Mouse (Mus musculus) midbrain, postnatal 0 days (tissue): ENCODE measurements around the gene Cdk14. TPM values are rescaled to one million over a fixed set of nuclear protein-coding genes. Genes with fewer than 3 reads are reported as not detected.
A peak's percentile ranks its signal among the peaks of the same experiment; 100 is the strongest.

Source experiments
- ATAC-seq: fragments of 200-750 bp; cut with Nextera tagmentation; 2 replicates; pipeline ENCODE4 v1.8.0; 2017; ENCODE audit warnings: moderate number of reproducible peaks, mild to moderate bottlenecking, moderate TSS enrichment, moderate library complexity; ENCODE audit not compliant: low FRiP score
- DNase-seq: peaks from one replicate; pipeline ENCODE4 v3.0.0-alpha.2; 2015; ENCODE audit warnings: low spot score
- H3K27ac ChIP-seq: fragments of 300-500 bp; sonication (generic); 2 replicates; pipeline ENCODE4 v1.5.1; 2014; ENCODE audit warnings: low read depth, mild to moderate bottlenecking, low read length, mixed read lengths
- H3K27me3 ChIP-seq: fragments of 300-500 bp; sonication (generic); 2 replicates; pipeline ENCODE4 v1.6.1; 2014; ENCODE audit warnings: low read length, control low read depth, mixed read lengths; ENCODE audit not compliant: insufficient read depth
- H3K36me3 ChIP-seq: fragments of 300-500 bp; sonication (generic); 2 replicates; pipeline ENCODE4 v1.6.1; 2014; ENCODE audit warnings: low read length, control low read depth, mixed read lengths; ENCODE audit not compliant: insufficient read depth
- H3K4me1 ChIP-seq: fragments of 300-500 bp; sonication (generic); 2 replicates; pipeline ENCODE4 v1.6.1; 2014; ENCODE audit warnings: mild to moderate bottlenecking, control low read depth, antibody characterized with exemption, low read length, mixed read lengths; ENCODE audit not compliant: insufficient read depth
- H3K4me2 ChIP-seq: fragments of 300-500 bp; sonication (generic); 2 replicates; pipeline ENCODE4 v1.6.1; 2014; ENCODE audit warnings: low read depth, mild to moderate bottlenecking, low read length, mixed read lengths; ENCODE audit not compliant: poor library complexity, severe bottlenecking
- H3K4me3 ChIP-seq: fragments of 300-500 bp; sonication (generic); 2 replicates; pipeline ENCODE4 v1.5.1; 2014; ENCODE audit warnings: low read depth, mild to moderate bottlenecking, low read length, moderate library complexity
- H3K9ac ChIP-seq: fragments of 300-500 bp; sonication (generic); replicated peaks from 2 replicates; pipeline ENCODE4 v1.6.1; 2014; ENCODE audit warnings: mild to moderate bottlenecking, low read length, moderate library complexity, mixed read lengths; ENCODE audit not compliant: poor library complexity, severe bottlenecking
- H3K9me3 ChIP-seq: fragments of 300-500 bp; sonication (generic); 2 replicates; pipeline ENCODE4 v1.6.1; 2016; ENCODE audit warnings: low read length, control low read depth
- CTCF ChIP-seq: IDR thresholded peaks from 2 replicates; pipeline ENCODE4 v1.5.1; 2016; ENCODE audit warnings: antibody characterized with exemption, mild to moderate bottlenecking
- WGBS: fragments of 180-500 bp; shearing (Covaris S2); extraction: QIAGEN DNeasy Blood & Tissue Kit; methylation state at CpG from one replicate; pipeline ENCODE4 v1.1.7; 2014; 5-methylcytosine and 5-hydroxymethylcytosine counted together
- polyA plus RNA-seq: library from polyadenylated mRNA; unstranded; fragments of >200 nt; fragmentation: Nextera tagmentation; extraction: Ambion mirVana; gene quantifications from 2 replicates; pipeline ENCODE4 v1.2.1, GENCODE M21; 2015
- total RNA-seq: library from RNA; depleted of rRNA; stranded (reverse); fragments of >200 nt; gene quantifications from 2 replicates; pipeline ENCODE4 v1.2.3, GENCODE M21; 2014

The Cdk14 gene
- total and polyA plus RNA-seq, 2 experiments from 2014 or later = 45.6 to 84.4 TPM

GRCm38 (mm10) chr5:4898241-4898640, 521.9 kb downstream of the Cdk14 start:
- Histone ChIP-seq H3K4me1 (peaks cover 4% of the 10 kb centered on the region; the same call in 1 of the 2 replicates), H3K9ac (no peak overlapping the region), H3K27me3 (no peaks in the 10 kb centered on the region), H3K27ac (no peak overlapping the region), H3K9me3 (no peaks in the 10 kb centered on the region), H3K4me3 (no peak overlapping the region), H3K36me3 (no peaks in the 10 kb centered on the region), H3K4me2 (no peak overlapping the region)
- ATAC-seq (no peak), DNase-seq (no peak)
- 95% methylated on average over 2 of the region's 2 CpGs for WGBS
- TF ChIP-seq CTCF = no peak

GRCm38 (mm10) chr5:4894988-4895387, 525.1 kb downstream of the Cdk14 start:
- no peak for DNase-seq
- peak overlapping the region; percentile 43; the same call in 1 of the 2 replicates for H3K27ac ChIP-seq

GRCm38 (mm10) chr5:4893852-4894207, 526.3 kb downstream of the Cdk14 start:
- Histone ChIP-seq H3K9me3 (no peaks in the 10 kb centered on the region), H3K4me2 (no peak overlapping the region), H3K4me1 (peaks cover 8% of the 10 kb centered on the region), H3K9ac (no peak overlapping the region), H3K27ac (peak overlapping the region; percentile 69), H3K36me3 (no peaks in the 10 kb centered on the region), H3K4me3 (no peak overlapping the region), H3K27me3 (no peaks in the 10 kb centered on the region)
- no peak for DNase-seq
- 55% methylated on average over 5 of the region's 5 CpGs for WGBS
- no peak for TF ChIP-seq CTCF
- no peak for ATAC-seq

More at GRCm38 (mm10) chr5:4894988-4895387, 525.1 kb downstream of the Cdk14 start:
- no peaks in the 10 kb centered on the region for H3K27me3 ChIP-seq
- no peak for ATAC-seq
- no peaks in the 10 kb centered on the region for H3K9me3 ChIP-seq
- peaks cover 8% of the 10 kb centered on the region for H3K4me1 ChIP-seq
- no peak for TF ChIP-seq CTCF
- 63% methylated on average over 3 of the region's 3 CpGs for WGBS
- H3K4me3 ChIP-seq = no peak overlapping the region
- H3K4me2 ChIP-seq = no peak overlapping the region
- H3K36me3 ChIP-seq = no peaks in the 10 kb centered on the region
- no peak overlapping the region for H3K9ac ChIP-seq

GRCm38 (mm10) chr5:4893206-4893851, 526.8 kb downstream of the Cdk14 start:
- H3K9ac ChIP-seq = no peak overlapping the region
- DNase-seq = no peak
- 0 out of 2 replicates have a peak, but pooled peaks have one; percentile 17 for ATAC-seq
- H3K4me2 ChIP-seq = no peak overlapping the region
- no peaks in the 10 kb centered on the region for H3K36me3 ChIP-seq
- H3K9me3 ChIP-seq = no peaks in the 10 kb centered on the region
- H3K4me3 ChIP-seq = no peak overlapping the region
- WGBS = 28% methylated on average over 5 of the region's 5 CpGs
- no peaks in the 10 kb centered on the region for H3K27me3 ChIP-seq
- no peak for TF ChIP-seq CTCF
- H3K4me1 ChIP-seq = peaks cover 8% of the 10 kb centered on the region
- peak overlapping the region; percentile 69 for H3K27ac ChIP-seq

- H3K4me2 ChIP-seq = no peak overlapping the region
- DNase-seq (no peak), ATAC-seq (peak; percentile 32; the same call in 1 of the 2 replicates)
Measured at GRCm38 (mm10) chr5:4892734-4893133, 527.4 kb downstream of the Cdk14 start.

GRCm38 (mm10) chr5:4891862-4892704, 528.0 kb downstream of the Cdk14 start:
- Histone ChIP-seq H3K4me3 (no peak overlapping the region), H3K9ac (no peak overlapping the region), H3K27ac (peak overlapping the region; percentile 69), H3K9me3 (no peaks in the 10 kb centered on the region), H3K36me3 (no peaks in the 10 kb centered on the region), H3K4me1 (peaks cover 8% of the 10 kb centered on the region), H3K4me2 (no peak overlapping the region), H3K27me3 (no peaks in the 10 kb centered on the region)
- ATAC-seq (peak; percentile 32; the same call in 1 of the 2 replicates), DNase-seq (no peak)
- 40% methylated on average over 17 of the region's 17 CpGs for WGBS
- no peak for TF ChIP-seq CTCF

More at GRCm38 (mm10) chr5:4892734-4893133, 527.4 kb downstream of the Cdk14 start:
- Histone ChIP-seq H3K9ac (no peak overlapping the region), H3K27ac (peak overlapping the region; percentile 69), H3K4me3 (no peak overlapping the region), H3K27me3 (no peaks in the 10 kb centered on the region), H3K9me3 (no peaks in the 10 kb centered on the region), H3K36me3 (no peaks in the 10 kb centered on the region), H3K4me1 (peaks cover 8% of the 10 kb centered on the region)
- TF ChIP-seq CTCF = no peak
- WGBS = 44% methylated on average over 4 of the region's 4 CpGs
